Mouse (Mus musculus) bone marrow, adult 2 months (tissue): ENCODE results near the gene Fkbpl.

Source experiments
- CTCF ChIP-seq: fragments of 200-500 bp; IDR thresholded peaks from 2 replicates; pipeline ENCODE4 v1.5.1; 2011; ENCODE audit warnings: low read length, control low read depth; ENCODE audit not compliant: control insufficient read depth, insufficient read depth
- POLR2A ChIP-seq: fragments of 200-500 bp; IDR thresholded peaks from 2 replicates; pipeline ENCODE4 v1.6.1; 2011; ENCODE audit warnings: low read depth, mild to moderate bottlenecking, control low read depth, low read length, borderline replicate concordance; ENCODE audit not compliant: control insufficient read depth

DNA sequence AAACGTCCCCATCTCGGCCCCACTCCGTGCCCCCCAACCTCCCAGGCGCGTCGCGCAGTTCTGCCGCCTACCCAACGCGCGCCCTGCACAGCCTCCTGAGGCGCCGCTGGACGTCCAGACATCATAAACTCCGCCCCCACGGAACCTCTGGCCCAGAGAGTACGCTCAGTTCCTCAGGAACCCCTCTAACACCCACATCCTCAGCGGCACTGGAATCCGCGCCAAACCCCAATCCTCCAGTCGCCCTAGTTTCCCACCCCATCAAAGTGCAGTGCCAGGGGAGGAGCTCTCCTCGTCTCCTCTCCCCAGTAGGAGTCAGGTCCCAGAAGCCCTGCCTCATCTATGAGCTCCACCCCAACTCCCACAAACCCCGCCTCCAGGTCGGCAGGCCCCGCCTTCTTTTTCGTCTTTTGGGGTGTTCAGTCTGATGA lies 12.3 kb upstream of the Fkbpl start:
- no peak for TF ChIP-seq CTCF
- peak; percentile 48; the same call in 1 of the 2 replicates for TF ChIP-seq POLR2A
